Mouse (Mus musculus) kidney, embryonic 14.5 days (tissue): ENCODE measurements around the gene Herpud1. TPM values are rescaled to one million over a fixed set of nuclear protein-coding genes. Genes with fewer than 3 reads are reported as not detected.

Source experiments
- ATAC-seq: fragments of 200-750 bp; cut with Nextera tagmentation; 2 replicates; pipeline ENCODE4 v1.8.0; 2017; ENCODE audit warnings: moderate number of reproducible peaks, mild to moderate bottlenecking, moderate TSS enrichment, moderate library complexity; ENCODE audit not compliant: low FRiP score, low TSS enrichment
- H3K27ac ChIP-seq: fragments of 300-500 bp; sonication (generic); 2 replicates; pipeline ENCODE4 v1.5.1; 2014; ENCODE audit warnings: low read depth, mild to moderate bottlenecking, low read length, moderate library complexity, mixed read lengths
- H3K27me3 ChIP-seq: fragments of 300-500 bp; sonication (generic); 2 replicates; pipeline ENCODE4 v1.6.1; 2014; ENCODE audit warnings: mild to moderate bottlenecking, low read length; ENCODE audit not compliant: control insufficient read depth, insufficient read depth
- H3K36me3 ChIP-seq: fragments of 300-500 bp; sonication (generic); 2 replicates; pipeline ENCODE4 v1.6.1; 2014; ENCODE audit warnings: low read length, mixed read lengths; ENCODE audit not compliant: control insufficient read depth, insufficient read depth
- H3K4me1 ChIP-seq: fragments of 300-500 bp; sonication (generic); 2 replicates; pipeline ENCODE4 v1.6.1; 2014; ENCODE audit warnings: low read length, mixed read lengths; ENCODE audit not compliant: control insufficient read depth, insufficient read depth
- H3K4me2 ChIP-seq: fragments of 300-500 bp; sonication (generic); replicated peaks from 2 replicates; pipeline ENCODE4 v1.6.1; 2014; ENCODE audit warnings: low read depth, mild to moderate bottlenecking, low read length
- H3K4me3 ChIP-seq: fragments of 300-500 bp; sonication (generic); 2 replicates; pipeline ENCODE4 v1.5.1; 2014; ENCODE audit warnings: mild to moderate bottlenecking, low read length
- H3K9ac ChIP-seq: fragments of 300-500 bp; sonication (generic); 2 replicates; pipeline ENCODE4 v1.6.1; 2014; ENCODE audit warnings: low read depth, mild to moderate bottlenecking, low read length, moderate library complexity
- H3K9me3 ChIP-seq: fragments of 300-500 bp; sonication (generic); 2 replicates; pipeline ENCODE4 v1.6.1; 2016; ENCODE audit warnings: low read length; ENCODE audit not compliant: control insufficient read depth
- WGBS: fragments of 180-500 bp; shearing (Covaris S2); extraction: QIAGEN DNeasy Blood & Tissue Kit; methylation state at CpG from one replicate; pipeline ENCODE4 v1.1.7; 2014; 5-methylcytosine and 5-hydroxymethylcytosine counted together
- polyA plus RNA-seq: library from polyadenylated mRNA; unstranded; fragments of >200 nt; fragmentation: Nextera tagmentation; extraction: Ambion mirVana; gene quantifications from 2 replicates; pipeline ENCODE4 v1.2.1, GENCODE M21; 2014

The Herpud1 gene
- 53.7 and 61.2 TPM in 2 replicates for polyA plus RNA-seq

DNA sequence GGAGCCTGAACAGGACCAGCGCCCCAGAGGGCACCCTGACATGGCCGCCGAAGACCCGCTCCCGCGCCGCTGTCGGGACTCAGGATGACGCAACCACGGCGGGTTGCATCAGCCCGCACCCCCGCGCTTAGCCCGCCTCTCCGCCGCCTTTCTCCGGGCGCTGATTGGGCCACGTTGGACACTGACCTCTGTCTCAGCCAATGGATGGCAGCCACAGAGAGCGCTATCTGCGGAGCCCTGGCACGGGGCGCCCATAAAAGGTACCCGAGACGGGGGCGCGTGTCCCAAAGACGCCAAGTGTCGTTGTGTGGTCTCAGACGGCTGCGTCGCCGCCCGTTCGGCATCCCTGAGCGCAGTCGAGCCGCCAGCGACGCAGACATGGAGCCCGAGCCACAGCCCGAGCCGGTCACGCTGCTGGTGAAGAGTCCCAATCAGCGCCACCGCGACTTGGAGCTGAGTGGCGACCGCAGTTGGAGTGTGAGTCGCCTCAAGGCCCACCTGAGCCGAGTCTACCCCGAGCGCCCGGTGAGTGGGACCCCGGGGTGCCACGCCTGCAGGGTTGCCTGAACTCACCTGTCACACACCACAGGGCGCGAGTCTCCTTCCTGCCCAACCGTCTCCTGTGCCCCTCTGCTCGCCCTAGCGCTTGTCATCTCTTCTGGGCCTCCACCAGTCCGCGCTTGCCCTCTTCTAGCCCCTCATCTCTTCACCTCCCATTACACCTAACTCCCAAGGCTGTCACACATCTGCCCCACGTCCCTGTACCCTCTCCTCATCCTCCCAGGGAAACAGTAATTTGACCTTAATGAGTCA lies at the start of gene Herpud1:
TSS of gene Herpud1 (plus strand) at position 225 of the 813 bp plus-strand sequence.
- ATAC-seq, result peak; percentile 98
- peak within 1 kb of the TSS; percentile 85 for H3K9ac ChIP-seq
- peak within 1 kb of the TSS; percentile 66 for H3K4me3 ChIP-seq
- H3K4me2 ChIP-seq, result peak within 1 kb of the TSS; percentile 73
- H3K4me1 ChIP-seq, result peaks cover 13% of the 10 kb centered on the region; the same call in 1 of the 2 replicates
- peak within 1 kb of the TSS; percentile 59 for H3K27ac ChIP-seq
- under 1% methylated on average over 61 of the region's 65 CpGs for WGBS
- no peaks in the 10 kb centered on the region for H3K27me3 ChIP-seq
- H3K9me3 ChIP-seq, result 0 out of 2 replicates have a peak, but pooled peaks cover 2% of the 10 kb centered on the region
- peaks cover 22% of the 10 kb centered on the region for H3K36me3 ChIP-seq

DNA sequence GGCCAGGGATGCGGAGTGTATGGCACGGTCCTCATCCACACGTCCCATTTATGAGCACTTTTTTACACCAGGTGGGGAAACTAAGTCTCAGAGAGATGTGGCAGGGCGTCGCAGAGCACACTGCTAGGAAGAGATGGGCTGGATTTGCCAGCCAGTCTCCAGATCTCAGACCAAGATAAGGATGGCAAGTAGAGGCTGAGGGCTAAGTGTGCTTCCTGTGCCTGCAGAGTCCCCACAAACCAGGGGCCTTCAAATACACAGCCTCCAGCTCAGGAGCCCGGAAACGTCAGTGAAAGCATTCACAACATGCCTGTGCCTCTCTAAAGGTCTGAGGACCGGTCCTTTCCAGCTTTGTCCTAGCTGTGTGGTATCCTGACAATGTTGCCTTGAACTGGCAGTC lies 48.7 kb upstream of the Herpud1 start:
- H3K9ac ChIP-seq, result no peak overlapping the region
- H3K36me3 ChIP-seq, result no peaks in the 10 kb centered on the region
- no peak for ATAC-seq
- WGBS, result 76% methylated on average over 8 of the region's 8 CpGs
- no peaks in the 10 kb centered on the region for H3K9me3 ChIP-seq
- no peak overlapping the region for H3K4me3 ChIP-seq
- H3K4me1 ChIP-seq, result no peaks in the 10 kb centered on the region
- no peak overlapping the region for H3K27ac ChIP-seq
- no peak overlapping the region for H3K4me2 ChIP-seq
- H3K27me3 ChIP-seq, result no peaks in the 10 kb centered on the region

DNA sequence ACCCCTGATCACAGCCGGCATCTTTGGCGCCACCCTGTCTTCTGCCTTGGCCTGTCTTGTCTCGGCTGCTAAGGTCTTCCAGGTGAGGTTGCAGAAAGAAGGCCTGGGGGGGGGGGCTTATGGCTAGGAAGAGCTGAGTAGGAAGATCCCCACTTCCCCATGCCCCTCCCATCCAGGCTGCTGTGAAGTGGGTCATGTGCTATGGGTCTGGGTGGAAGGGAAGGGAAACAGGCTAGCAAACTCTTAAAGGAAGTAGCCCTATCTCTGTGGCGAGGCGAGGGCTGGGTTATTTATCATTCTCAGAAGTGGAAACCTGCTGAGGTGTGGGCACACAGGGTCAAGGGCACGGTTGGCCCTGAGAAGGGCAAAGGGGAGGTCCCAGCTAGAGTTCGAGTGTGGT lies 45.4 kb upstream of the Herpud1 start:
- Histone ChIP-seq H3K9me3 (no peaks in the 10 kb centered on the region), H3K27me3 (no peaks in the 10 kb centered on the region), H3K4me1 (no peaks in the 10 kb centered on the region), H3K36me3 (no peaks in the 10 kb centered on the region), H3K4me3 (no peak overlapping the region), H3K9ac (no peak overlapping the region), H3K4me2 (no peak overlapping the region), H3K27ac (no peak overlapping the region)
- no peak for ATAC-seq
- WGBS, result 74% methylated on average over 7 of the region's 7 CpGs

DNA sequence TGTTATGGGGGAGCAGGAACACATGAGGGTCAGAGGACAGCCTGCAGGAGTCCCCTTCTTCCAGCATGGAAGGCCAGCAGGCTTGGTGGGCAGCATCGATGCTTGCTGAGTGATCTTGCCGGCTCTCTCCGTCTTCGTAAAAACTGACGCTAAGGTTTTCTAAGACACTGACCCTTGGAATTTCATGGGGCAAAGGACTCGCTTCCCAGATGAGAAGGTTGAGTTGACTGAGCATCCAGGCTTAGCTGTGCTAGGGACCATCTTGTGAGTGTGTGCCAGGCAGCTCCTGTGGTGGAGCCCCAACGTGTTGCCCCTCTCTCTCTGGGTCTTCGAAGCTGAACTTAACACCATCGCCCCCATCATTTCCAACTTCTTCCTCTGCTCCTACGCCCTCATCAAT lies 43.5 kb upstream of the Herpud1 start:
- no peaks in the 10 kb centered on the region for H3K36me3 ChIP-seq
- H3K4me1 ChIP-seq, result no peaks in the 10 kb centered on the region
- ATAC-seq, result no peak
- no peak overlapping the region for H3K9ac ChIP-seq
- H3K4me3 ChIP-seq, result no peak overlapping the region
- 88% methylated on average over 10 of the region's 10 CpGs for WGBS
- H3K9me3 ChIP-seq, result no peaks in the 10 kb centered on the region
- H3K27me3 ChIP-seq, result no peaks in the 10 kb centered on the region
- no peak overlapping the region for H3K27ac ChIP-seq
- no peak overlapping the region for H3K4me2 ChIP-seq

DNA sequence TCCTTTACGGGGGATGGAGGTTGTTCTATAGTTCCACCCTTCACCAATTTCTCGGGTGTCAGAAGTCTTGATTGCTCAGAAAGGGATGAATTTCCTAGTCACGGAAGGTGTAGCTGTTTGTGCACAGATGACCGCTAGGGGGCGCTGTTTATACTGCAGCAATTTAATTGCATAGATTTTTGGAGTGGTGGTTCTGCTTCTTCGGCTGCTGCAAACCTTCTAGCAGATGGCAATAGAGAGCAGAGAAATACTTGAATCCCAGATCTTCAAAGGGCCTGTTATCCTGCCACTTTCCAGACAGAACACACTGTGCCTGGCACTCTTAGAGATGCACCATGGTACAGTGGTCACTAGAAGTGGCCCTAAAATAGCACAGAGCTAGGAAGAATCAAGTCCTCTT lies 42.9 kb upstream of the Herpud1 start:
- Histone ChIP-seq H3K36me3 (no peaks in the 10 kb centered on the region), H3K4me2 (no peak overlapping the region), H3K4me3 (no peak overlapping the region), H3K9ac (no peak overlapping the region), H3K9me3 (no peaks in the 10 kb centered on the region), H3K27ac (no peak overlapping the region), H3K4me1 (no peaks in the 10 kb centered on the region), H3K27me3 (no peaks in the 10 kb centered on the region)
- ATAC-seq, result no peak
- 15% methylated on average over 6 of the region's 6 CpGs for WGBS

DNA sequence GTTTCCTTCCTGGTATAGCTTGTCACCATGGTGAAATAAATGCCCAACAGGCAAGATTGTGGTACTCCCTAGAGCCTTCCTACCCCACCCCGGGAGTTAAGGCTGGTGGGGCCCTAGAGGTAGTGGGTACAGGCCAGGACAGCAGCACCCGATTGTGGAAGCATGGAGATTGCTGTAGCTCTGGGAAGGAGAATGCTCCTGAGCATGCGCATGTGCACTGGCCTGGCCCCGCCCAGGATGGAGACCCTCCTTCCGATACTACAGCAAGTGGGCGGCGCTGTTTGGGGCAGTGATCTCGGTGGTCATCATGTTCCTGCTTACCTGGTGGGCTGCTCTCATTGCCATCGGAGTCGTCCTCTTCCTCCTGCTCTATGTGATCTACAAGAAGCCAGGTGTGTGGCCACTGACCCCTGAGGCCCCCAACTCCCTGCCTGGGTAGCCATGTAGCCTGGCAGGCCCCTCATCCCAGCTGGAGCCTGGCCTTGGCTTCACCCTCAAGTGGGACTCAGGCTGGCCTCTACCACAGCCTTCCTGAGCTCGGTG lies 42.4 kb upstream of the Herpud1 start:
- 79% methylated on average over 11 of the region's 11 CpGs for WGBS
- no peak overlapping the region for H3K9ac ChIP-seq
- H3K9me3 ChIP-seq, result no peaks in the 10 kb centered on the region
- H3K27me3 ChIP-seq, result no peaks in the 10 kb centered on the region
- no peak for ATAC-seq
- H3K27ac ChIP-seq, result no peak overlapping the region
- no peak overlapping the region for H3K4me3 ChIP-seq
- H3K36me3 ChIP-seq, result no peaks in the 10 kb centered on the region
- no peaks in the 10 kb centered on the region for H3K4me1 ChIP-seq
- no peak overlapping the region for H3K4me2 ChIP-seq

DNA sequence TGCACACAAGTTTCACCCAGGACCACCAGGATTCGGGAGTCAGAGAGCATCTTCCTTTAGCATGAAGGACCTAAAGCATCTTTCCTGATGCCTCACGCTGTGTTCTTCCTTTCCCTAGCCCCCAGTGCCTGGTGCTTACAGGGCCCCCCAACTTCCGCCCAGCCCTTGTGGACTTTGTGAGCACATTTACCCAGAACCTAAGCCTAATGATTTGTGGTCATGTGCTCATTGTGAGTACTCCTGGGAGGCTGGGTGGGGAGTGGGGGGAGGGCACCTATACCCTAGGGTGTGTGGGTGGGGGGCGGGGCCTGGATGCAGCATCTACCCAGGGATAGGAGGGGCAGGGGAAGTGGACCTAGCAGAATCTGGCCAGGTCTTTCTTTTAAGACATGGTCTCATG lies 40.6 kb upstream of the Herpud1 start:
- no peak overlapping the region for H3K4me2 ChIP-seq

DNA sequence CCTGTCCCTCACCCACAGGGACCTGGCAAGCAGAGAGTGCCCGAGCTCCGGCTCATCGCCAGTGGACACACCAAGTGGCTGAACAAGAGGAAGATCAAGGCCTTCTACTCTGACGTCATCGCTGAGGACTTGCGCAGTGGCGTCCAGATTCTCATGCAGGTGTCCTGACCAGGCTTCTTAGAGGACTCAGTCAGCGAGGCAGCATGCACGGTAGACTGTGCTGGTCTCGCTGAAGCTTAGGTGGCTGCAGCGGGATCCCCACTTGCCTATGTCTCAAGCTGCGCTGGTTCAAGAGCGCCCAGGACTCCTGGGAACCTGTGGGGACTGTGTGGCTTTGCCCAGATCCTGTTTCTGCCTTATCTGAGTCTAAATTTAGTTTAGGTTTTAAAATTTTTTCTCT lies 40.0 kb upstream of the Herpud1 start:
- 95% methylated on average over 13 of the region's 13 CpGs for WGBS
- no peak overlapping the region for H3K9ac ChIP-seq
- H3K4me1 ChIP-seq, result no peaks in the 10 kb centered on the region
- no peaks in the 10 kb centered on the region for H3K9me3 ChIP-seq
- no peaks in the 10 kb centered on the region for H3K27me3 ChIP-seq
- no peak overlapping the region for H3K4me3 ChIP-seq
- H3K36me3 ChIP-seq, result no peaks in the 10 kb centered on the region
- ATAC-seq, result no peak
- no peak overlapping the region for H3K4me2 ChIP-seq
- no peak overlapping the region for H3K27ac ChIP-seq

More for the DNA sequence above, 40.6 kb upstream of the Herpud1 start:
- Histone ChIP-seq H3K9me3 (no peaks in the 10 kb centered on the region), H3K27me3 (no peaks in the 10 kb centered on the region), H3K9ac (no peak overlapping the region), H3K4me1 (no peaks in the 10 kb centered on the region), H3K27ac (no peak overlapping the region), H3K36me3 (no peaks in the 10 kb centered on the region), H3K4me3 (no peak overlapping the region)
- 86% methylated on average over 4 of the region's 4 CpGs for WGBS
- ATAC-seq, result no peak

DNA sequence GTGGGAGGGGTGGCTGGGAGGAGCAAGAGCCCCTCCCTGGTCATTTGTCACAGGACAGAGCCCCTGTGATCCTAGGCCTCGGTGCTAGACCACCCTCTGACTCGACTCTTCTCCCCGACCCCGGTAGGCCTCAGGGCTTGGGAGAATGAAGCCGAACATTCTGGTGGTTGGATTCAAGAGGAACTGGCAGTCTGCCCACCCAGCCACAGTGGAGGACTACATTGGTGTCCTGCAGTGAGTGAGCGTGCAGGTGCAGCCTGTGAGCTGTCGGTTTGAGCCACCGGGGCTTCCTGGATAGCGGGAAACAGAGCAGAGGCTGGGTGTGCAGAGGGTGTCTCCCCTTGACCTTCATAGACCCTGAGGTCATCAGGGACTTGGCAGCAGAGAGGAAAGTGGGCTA lies 37.8 kb upstream of the Herpud1 start:
- Histone ChIP-seq H3K4me1 (no peaks in the 10 kb centered on the region), H3K9me3 (no peaks in the 10 kb centered on the region), H3K4me3 (no peak overlapping the region), H3K4me2 (no peak overlapping the region), H3K9ac (no peak overlapping the region), H3K27ac (no peak overlapping the region), H3K36me3 (no peaks in the 10 kb centered on the region), H3K27me3 (no peaks in the 10 kb centered on the region)
- no peak for ATAC-seq
- 65% methylated on average over 9 of the region's 9 CpGs for WGBS
